Mouse (Mus musculus): ENCODE measurements around the gene Zfp326. TPM values are rescaled to one million over a fixed set of nuclear protein-coding genes. Genes with fewer than 3 reads are reported as not detected.

Gene Zfp326
- total and polyA plus RNA-seq, 3 experiments: 11.6 to 38.9 (median 34.0) TPM

GRCm38 (mm10) chr5:105849643-105850042, 26.7 kb upstream of the Zfp326 start:
- Histone ChIP-seq H3K9me3 (replicated peaks) (peaks cover 11% of the 10 kb centered on the region), H3K27me3 (ENCODE audit: insufficient read depth, low read length) (no peaks in the 10 kb centered on the region), H3K36me3 (replicated peaks) (no peaks in the 10 kb centered on the region), H3K4me1 (ENCODE audit: insufficient read depth, low read depth, low read length) (no peaks in the 10 kb centered on the region), H3K4me3 (ENCODE audit: low read depth, low read length) (no peak overlapping the region)
- ATAC-seq (ENCODE audit: extremely low read depth, insufficient number of reproducible peaks, low FRiP score, poor library complexity, severe bottlenecking): no peak
- DNase-seq (ENCODE audit: low spot score): no peak
- TF ChIP-seq TAL1 (conservative IDR thresholded peaks at IDR 0.05; ENCODE audit: low read depth, low read length): no peak
- no peak for TF ChIP-seq POLR2AphosphoS5 (IDR thresholded peaks at IDR 0.05; ENCODE audit: insufficient replicate concordance, low read depth, low read length)
- TF ChIP-seq CTCF (IDR thresholded peaks at IDR 0.05; ENCODE audit: low read depth, low read length): no peak
- no peak for TF ChIP-seq GATA1 (IDR thresholded peaks at IDR 0.05; ENCODE audit: borderline replicate concordance, low read length)
- no peak for TF ChIP-seq GATA2 (IDR thresholded peaks at IDR 0.05; ENCODE audit: borderline replicate concordance, low read depth, low read length)

GRCm38 (mm10) chr5:105853271-105853670, 23.1 kb upstream of the Zfp326 start:
- ATAC-seq (ENCODE audit: extremely low read depth, insufficient number of reproducible peaks, low FRiP score, poor library complexity, severe bottlenecking) (no peak), DNase-seq (ENCODE audit: low spot score) (no peak)
- Histone ChIP-seq H3K36me3 (replicated peaks) (no peaks in the 10 kb centered on the region), H3K4me1 (ENCODE audit: insufficient read depth, low read depth, low read length) (no peaks in the 10 kb centered on the region), H3K9me3 (replicated peaks) (peaks cover 8% of the 10 kb centered on the region), H3K4me3 (ENCODE audit: low read depth, low read length) (no peak overlapping the region), H3K27me3 (ENCODE audit: insufficient read depth, low read length) (no peaks in the 10 kb centered on the region)
- no peak for TF ChIP-seq CTCF (IDR thresholded peaks at IDR 0.05; ENCODE audit: low read depth, low read length)
- TF ChIP-seq GATA1 (IDR thresholded peaks at IDR 0.05; ENCODE audit: borderline replicate concordance, low read length): no peak
- TF ChIP-seq TAL1 (conservative IDR thresholded peaks at IDR 0.05; ENCODE audit: low read depth, low read length): no peak
- no peak for TF ChIP-seq POLR2AphosphoS5 (IDR thresholded peaks at IDR 0.05; ENCODE audit: insufficient replicate concordance, low read depth, low read length)
- TF ChIP-seq GATA2 (IDR thresholded peaks at IDR 0.05; ENCODE audit: borderline replicate concordance, low read depth, low read length): no peak

- no peaks in the 10 kb centered on the region for H3K27me3 ChIP-seq (ENCODE audit: insufficient read depth, low read length)
- ATAC-seq (ENCODE audit: extremely low read depth, insufficient number of reproducible peaks, low FRiP score, poor library complexity, severe bottlenecking): no peak
- DNase-seq (ENCODE audit: low spot score): no peak
- no peaks in the 10 kb centered on the region for H3K36me3 ChIP-seq (replicated peaks)
- H3K9me3 ChIP-seq (replicated peaks): peaks cover 3% of the 10 kb centered on the region
- H3K4me3 ChIP-seq (ENCODE audit: low read depth, low read length): no peak overlapping the region
- H3K4me1 ChIP-seq (ENCODE audit: insufficient read depth, low read depth, low read length): no peaks in the 10 kb centered on the region
- TF ChIP-seq GATA1 (IDR thresholded peaks at IDR 0.05; ENCODE audit: borderline replicate concordance, low read length) (no peak), TAL1 (conservative IDR thresholded peaks at IDR 0.05; ENCODE audit: low read depth, low read length) (no peak), POLR2AphosphoS5 (IDR thresholded peaks at IDR 0.05; ENCODE audit: insufficient replicate concordance, low read depth, low read length) (no peak), GATA2 (IDR thresholded peaks at IDR 0.05; ENCODE audit: borderline replicate concordance, low read depth, low read length) (no peak), CTCF (IDR thresholded peaks at IDR 0.05; ENCODE audit: low read depth, low read length) (no peak)
These were observed 18.9 kb upstream of the Zfp326 start for GRCm38 (mm10) chr5:105857486-105857885.

GRCm38 (mm10) chr5:105858754-105859694, 17.3 kb upstream of the Zfp326 start:
- no peaks in the 10 kb centered on the region for H3K4me1 ChIP-seq (ENCODE audit: insufficient read depth, low read depth, low read length)
- TF ChIP-seq GATA2 (IDR thresholded peaks at IDR 0.05; ENCODE audit: borderline replicate concordance, low read depth, low read length) (no peak), CTCF (IDR thresholded peaks at IDR 0.05; ENCODE audit: low read depth, low read length) (no peak), POLR2AphosphoS5 (IDR thresholded peaks at IDR 0.05; ENCODE audit: insufficient replicate concordance, low read depth, low read length) (no peak), GATA1 (IDR thresholded peaks at IDR 0.05; ENCODE audit: borderline replicate concordance, low read length) (no peak), TAL1 (conservative IDR thresholded peaks at IDR 0.05; ENCODE audit: low read depth, low read length) (no peak)
- DNase-seq (ENCODE audit: low spot score) (no peak), ATAC-seq (ENCODE audit: extremely low read depth, insufficient number of reproducible peaks, low FRiP score, poor library complexity, severe bottlenecking) (no peak)
- no peaks in the 10 kb centered on the region for H3K36me3 ChIP-seq (replicated peaks)
- no peak overlapping the region for H3K4me3 ChIP-seq (ENCODE audit: low read depth, low read length)
- H3K9me3 ChIP-seq (replicated peaks): peaks cover 3% of the 10 kb centered on the region
- no peaks in the 10 kb centered on the region for H3K27me3 ChIP-seq (ENCODE audit: insufficient read depth, low read length)

- DNase-seq (ENCODE audit: low spot score) (no peak), ATAC-seq (ENCODE audit: extremely low read depth, insufficient number of reproducible peaks, low FRiP score, poor library complexity, severe bottlenecking) (no peak)
- TF ChIP-seq GATA2 (IDR thresholded peaks at IDR 0.05; ENCODE audit: borderline replicate concordance, low read depth, low read length) (no peak), POLR2AphosphoS5 (IDR thresholded peaks at IDR 0.05; ENCODE audit: insufficient replicate concordance, low read depth, low read length) (no peak), TAL1 (conservative IDR thresholded peaks at IDR 0.05; ENCODE audit: low read depth, low read length) (no peak), CTCF (IDR thresholded peaks at IDR 0.05; ENCODE audit: low read depth, low read length) (no peak)
- Histone ChIP-seq H3K4me3 (ENCODE audit: low read depth, low read length) (no peak overlapping the region), H3K27me3 (ENCODE audit: insufficient read depth, low read length) (no peaks in the 10 kb centered on the region), H3K9me3 (replicated peaks) (peaks cover 3% of the 10 kb centered on the region), H3K4me1 (ENCODE audit: insufficient read depth, low read depth, low read length) (no peaks in the 10 kb centered on the region), H3K36me3 (replicated peaks) (no peaks in the 10 kb centered on the region)
These were observed 16.5 kb upstream of the Zfp326 start for GRCm38 (mm10) chr5:105859716-105860460.

- no peak for DNase-seq (ENCODE audit: low spot score)
- TF ChIP-seq POLR2AphosphoS5 (IDR thresholded peaks at IDR 0.05; ENCODE audit: insufficient replicate concordance, low read depth, low read length): no peak
- TF ChIP-seq CTCF (IDR thresholded peaks at IDR 0.05; ENCODE audit: low read depth, low read length): no peak
- TF ChIP-seq GATA1 (IDR thresholded peaks at IDR 0.05; ENCODE audit: borderline replicate concordance, low read length): no peak
- no peak for TF ChIP-seq GATA2 (IDR thresholded peaks at IDR 0.05; ENCODE audit: borderline replicate concordance, low read depth, low read length)
- no peak for TF ChIP-seq TAL1 (conservative IDR thresholded peaks at IDR 0.05; ENCODE audit: low read depth, low read length)
- Histone ChIP-seq H3K9me3 (replicated peaks) (no peaks in the 10 kb centered on the region; the same call in 1 of the 2 replicates), H3K36me3 (replicated peaks) (no peaks in the 10 kb centered on the region), H3K4me1 (ENCODE audit: insufficient read depth, low read depth, low read length) (no peaks in the 10 kb centered on the region), H3K4me3 (ENCODE audit: low read depth, low read length) (no peak overlapping the region), H3K27me3 (ENCODE audit: insufficient read depth, low read length) (no peaks in the 10 kb centered on the region)
- ATAC-seq (ENCODE audit: extremely low read depth, insufficient number of reproducible peaks, low FRiP score, poor library complexity, severe bottlenecking): no peak
These were observed 15.9 kb upstream of the Zfp326 start for GRCm38 (mm10) chr5:105860461-105860835.

Measured in G1E (cell line).